Mouse (Mus musculus) heart, embryonic 14.5 days (tissue): Measurements from ENCODE around the gene Cuedc1. TPM values are rescaled to one million over a fixed set of nuclear protein-coding genes. Genes with fewer than 3 reads are reported as not detected.
A peak's percentile ranks its signal among the peaks of the same experiment; 100 is the strongest.

Source experiments
- ATAC-seq: fragments of 200-750 bp; cut with Nextera tagmentation; 2 replicates; pipeline ENCODE4 v1.8.0; 2017; ENCODE audit warnings: low read depth, moderate TSS enrichment; ENCODE audit not compliant: insufficient number of reproducible peaks, insufficient read depth, low FRiP score
- H3K27ac ChIP-seq, 2 experiments: fragments of 200-500 bp in 1 of 2; fragments of 300-500 bp in 1 of 2; sonication (generic) in 1 of 2; replicated peaks in 1 of 2; 2 replicates each; pipeline ENCODE4 v1.5.1; 2012 to 2014; ENCODE audit warnings: low read depth in 2 of 2, low read length in 2 of 2, control low read depth in 1 of 2, mild to moderate bottlenecking in 1 of 2, mixed read lengths in 1 of 2; ENCODE audit not compliant: control insufficient read depth in 1 of 2, insufficient read depth in 1 of 2
- H3K27me3 ChIP-seq: fragments of 300-500 bp; sonication (generic); 2 replicates; pipeline ENCODE4 v1.6.1; 2014; ENCODE audit warnings: mild to moderate bottlenecking, low read length, control low read depth; ENCODE audit not compliant: control insufficient read depth, insufficient read depth
- H3K36me3 ChIP-seq: fragments of 300-500 bp; sonication (generic); 2 replicates; pipeline ENCODE4 v1.6.1; 2014; ENCODE audit warnings: mild to moderate bottlenecking, control low read depth, low read length, mixed read lengths; ENCODE audit not compliant: control insufficient read depth, insufficient read depth
- H3K4me1 ChIP-seq, 2 experiments: fragments of 200-500 bp in 1 of 2; fragments of 300-500 bp in 1 of 2; sonication (generic) in 1 of 2; 2 replicates each; pipeline ENCODE4 v1.6.1; 2012 to 2014; ENCODE audit warnings: low read length in 2 of 2, control low read depth in 1 of 2, mixed read lengths in 1 of 2; ENCODE audit not compliant: control insufficient read depth in 2 of 2, insufficient read depth in 2 of 2
- H3K4me2 ChIP-seq: fragments of 300-500 bp; sonication (generic); 2 replicates; pipeline ENCODE4 v1.6.1; 2014; ENCODE audit warnings: mild to moderate bottlenecking, low read length
- H3K4me3 ChIP-seq, 2 experiments: fragments of 200-500 bp in 1 of 2; fragments of 300-500 bp in 1 of 2; sonication (generic) in 1 of 2; 2 replicates each; pipeline ENCODE4 v1.5.1; 2012 to 2014; ENCODE audit warnings: low read length in 2 of 2, mild to moderate bottlenecking in 2 of 2, control low read depth in 1 of 2, low read depth in 1 of 2, moderate library complexity in 1 of 2; ENCODE audit not compliant: control insufficient read depth in 1 of 2, insufficient read depth in 1 of 2
- H3K9ac ChIP-seq: fragments of 300-500 bp; sonication (generic); 2 replicates; pipeline ENCODE4 v1.6.1; 2014; ENCODE audit warnings: mild to moderate bottlenecking, low read length
- H3K9me3 ChIP-seq: fragments of 300-500 bp; sonication (generic); 2 replicates; pipeline ENCODE4 v1.6.1; 2016; ENCODE audit warnings: low read length, control low read depth; ENCODE audit not compliant: control insufficient read depth
- WGBS: fragments of 180-500 bp; shearing (Covaris S2); extraction: QIAGEN DNeasy Blood & Tissue Kit; methylation state at CpG from one replicate; pipeline ENCODE4 v1.1.7; 2014; 5-methylcytosine and 5-hydroxymethylcytosine counted together
- polyA plus RNA-seq: library from polyadenylated mRNA; unstranded; fragments of >200 nt; fragmentation: Nextera tagmentation; extraction: Ambion mirVana; gene quantifications from 2 replicates; pipeline ENCODE4 v1.2.1, GENCODE M21; 2014

Gene Cuedc1
- polyA plus RNA-seq, 1 experiment from 2014 or later, result 17.0 TPM

GRCm38 (mm10) chr11:88159389-88159788 lies 61.5 kb downstream of the Cuedc1 start:
- Histone ChIP-seq H3K27ac (peak overlapping the region; percentile 84 to 98), H3K4me1 (peaks cover 60 to 81% of the 10 kb centered on the region in 2 experiments), H3K4me3 (no peak overlapping the region), H3K27me3 (no peaks in the 10 kb centered on the region), H3K4me2 (peak overlapping the region; percentile 46), H3K9me3 (no peaks in the 10 kb centered on the region), H3K9ac (peak overlapping the region; percentile 60; the same call in 1 of the 2 replicates), H3K36me3 (no peaks in the 10 kb centered on the region)
- ATAC-seq, result no peak
- 43% methylated on average over 11 of the region's 11 CpGs for WGBS

DNA sequence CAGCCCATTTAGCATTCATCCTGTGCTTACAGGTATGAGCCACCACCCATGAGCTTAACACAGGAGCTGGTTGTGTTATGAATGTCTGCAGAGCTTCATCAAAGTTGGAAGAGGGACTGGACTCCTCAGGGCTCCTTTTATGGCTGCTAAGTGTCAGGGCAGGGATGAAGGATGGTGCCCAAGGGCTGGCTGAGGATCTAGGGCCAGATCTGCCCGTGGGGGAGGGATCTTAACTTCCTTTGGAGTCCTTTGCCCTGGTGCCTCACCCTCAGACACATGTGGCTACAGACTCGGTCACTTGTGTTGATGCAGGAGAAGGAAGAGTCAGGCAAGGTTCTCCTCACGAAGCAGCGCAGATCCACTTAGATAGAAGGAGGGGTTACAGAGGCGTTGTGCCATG lies 62.5 kb downstream of the Cuedc1 start:
- Histone ChIP-seq H3K4me2 (peak overlapping the region; percentile 85), H3K36me3 (no peaks in the 10 kb centered on the region), H3K4me1 (peaks cover 61 to 81% of the 10 kb centered on the region in 2 experiments), H3K4me3 (no peak overlapping the region), H3K27me3 (no peaks in the 10 kb centered on the region), H3K9me3 (no peaks in the 10 kb centered on the region), H3K27ac (peak overlapping the region; percentile 28 to 98), H3K9ac (peak overlapping the region; percentile 9; the same call in 1 of the 2 replicates)
- no peak for ATAC-seq
- 62% methylated on average over 5 of the region's 5 CpGs for WGBS

GRCm38 (mm10) chr11:88161051-88161581 lies 63.3 kb downstream of the Cuedc1 start:
- H3K9ac ChIP-seq, result peak overlapping the region; percentile 76
- no peak for ATAC-seq
- peak overlapping the region; percentile 43 to 49 for H3K4me3 ChIP-seq
- peak overlapping the region; percentile 98 for H3K27ac ChIP-seq
- H3K9me3 ChIP-seq, result no peaks in the 10 kb centered on the region
- under 1% methylated on average over 28 of the region's 33 CpGs for WGBS
- H3K4me2 ChIP-seq, result peak overlapping the region; percentile 85
- no peaks in the 10 kb centered on the region for H3K27me3 ChIP-seq
- H3K4me1 ChIP-seq, result peaks cover 61 to 81% of the 10 kb centered on the region in 2 experiments
- no peaks in the 10 kb centered on the region for H3K36me3 ChIP-seq

DNA sequence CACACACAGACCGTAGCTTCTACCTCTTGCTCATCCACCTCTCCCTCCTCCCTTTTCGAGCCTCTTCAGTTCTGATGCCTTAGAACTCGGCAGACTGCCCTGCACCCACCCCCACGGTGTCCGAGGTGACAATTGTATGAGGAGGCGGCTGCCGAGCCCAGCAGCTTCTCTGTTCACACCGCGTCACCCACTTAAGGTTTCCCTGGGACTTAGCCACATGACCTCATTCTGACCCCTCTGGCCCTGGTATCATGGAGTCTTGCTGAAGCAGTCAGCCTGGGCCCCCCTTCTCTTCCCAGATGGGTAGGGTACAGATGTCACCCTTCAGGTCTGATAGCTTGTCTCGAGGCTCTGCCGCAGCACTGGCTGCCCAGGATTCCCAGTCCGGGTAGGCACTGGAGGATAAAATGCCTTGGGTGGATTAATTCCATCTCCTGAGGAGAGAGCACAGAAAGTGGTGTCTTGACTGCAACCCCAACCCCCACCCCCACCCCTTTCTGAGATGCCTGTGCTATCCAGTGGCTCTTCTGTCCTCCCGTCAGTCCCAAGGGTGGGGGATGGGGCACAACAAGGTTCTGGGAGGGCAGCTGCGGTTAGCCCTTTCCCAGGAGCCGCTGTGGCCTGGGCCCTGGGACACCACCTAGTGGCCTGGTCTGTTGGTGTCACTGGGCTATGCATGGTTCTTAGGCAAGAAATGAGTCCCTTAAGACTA lies 63.9 kb downstream of the Cuedc1 start:
- Histone ChIP-seq H3K4me1 (peaks cover 60 to 79% of the 10 kb centered on the region in 2 experiments), H3K4me3 (peak overlapping the region; percentile 43 to 49; a peak in 3 of 4 replicates), H3K9ac (peak overlapping the region; percentile 76), H3K27me3 (no peaks in the 10 kb centered on the region), H3K36me3 (no peaks in the 10 kb centered on the region), H3K27ac (peak overlapping the region; percentile 81 to 98), H3K9me3 (no peaks in the 10 kb centered on the region), H3K4me2 (peak overlapping the region; percentile 85)
- WGBS, result under 1% methylated on average over 15 of the region's 15 CpGs
- peak; percentile 59 for ATAC-seq

- H3K4me1 ChIP-seq, result peaks cover 58 to 72% of the 10 kb centered on the region in 2 experiments
- no peaks in the 10 kb centered on the region for H3K27me3 ChIP-seq
- H3K4me2 ChIP-seq, result no peak overlapping the region
- ATAC-seq, result no peak
- WGBS, result 55% methylated on average over 4 of the region's 4 CpGs
- no peaks in the 10 kb centered on the region for H3K9me3 ChIP-seq
- no peaks in the 10 kb centered on the region for H3K36me3 ChIP-seq
- peak overlapping the region; percentile 16; the same call in 1 of the 2 replicates for H3K9ac ChIP-seq
- 0 out of 4 replicates have a peak overlapping the region, but pooled peaks of 1 of the 2 experiments have one; percentile 14 for H3K27ac ChIP-seq
- H3K4me3 ChIP-seq, result no peak overlapping the region
Measured at GRCm38 (mm10) chr11:88162740-88163139, 64.9 kb downstream of the Cuedc1 start.

- 54% methylated on average over 7 of the region's 7 CpGs for WGBS
- H3K4me1 ChIP-seq, result peaks cover 51 to 64% of the 10 kb centered on the region in 2 experiments
Measured at GRCm38 (mm10) chr11:88164213-88164723, 66.4 kb downstream of the Cuedc1 start.

GRCm38 (mm10) chr11:88164801-88165377 lies 67.0 kb downstream of the Cuedc1 start:
- H3K4me1 ChIP-seq, result peaks cover 51 to 61% of the 10 kb centered on the region in 2 experiments
- no peak overlapping the region for H3K4me3 ChIP-seq
- peak overlapping the region; percentile 24 for H3K4me2 ChIP-seq
- no peaks in the 10 kb centered on the region for H3K36me3 ChIP-seq
- no peaks in the 10 kb centered on the region for H3K9me3 ChIP-seq
- H3K27me3 ChIP-seq, result peaks cover 5% of the 10 kb centered on the region; the same call in 1 of the 2 replicates
- 14% methylated on average over 14 of the region's 15 CpGs for WGBS
- peak overlapping the region; percentile 70 for H3K9ac ChIP-seq
- peak overlapping the region; percentile 91 to 93 for H3K27ac ChIP-seq
- peak; percentile 51; the same call in 1 of the 2 replicates for ATAC-seq

More at GRCm38 (mm10) chr11:88164213-88164723, 66.4 kb downstream of the Cuedc1 start:
- Histone ChIP-seq H3K27me3 (no peaks in the 10 kb centered on the region), H3K36me3 (no peaks in the 10 kb centered on the region), H3K4me3 (no peak overlapping the region), H3K9me3 (no peaks in the 10 kb centered on the region), H3K27ac (peak overlapping the region; percentile 91 to 93), H3K4me2 (peak overlapping the region; percentile 24), H3K9ac (peak overlapping the region; percentile 70)
- no peak for ATAC-seq
